In the genomic region with DNA sequence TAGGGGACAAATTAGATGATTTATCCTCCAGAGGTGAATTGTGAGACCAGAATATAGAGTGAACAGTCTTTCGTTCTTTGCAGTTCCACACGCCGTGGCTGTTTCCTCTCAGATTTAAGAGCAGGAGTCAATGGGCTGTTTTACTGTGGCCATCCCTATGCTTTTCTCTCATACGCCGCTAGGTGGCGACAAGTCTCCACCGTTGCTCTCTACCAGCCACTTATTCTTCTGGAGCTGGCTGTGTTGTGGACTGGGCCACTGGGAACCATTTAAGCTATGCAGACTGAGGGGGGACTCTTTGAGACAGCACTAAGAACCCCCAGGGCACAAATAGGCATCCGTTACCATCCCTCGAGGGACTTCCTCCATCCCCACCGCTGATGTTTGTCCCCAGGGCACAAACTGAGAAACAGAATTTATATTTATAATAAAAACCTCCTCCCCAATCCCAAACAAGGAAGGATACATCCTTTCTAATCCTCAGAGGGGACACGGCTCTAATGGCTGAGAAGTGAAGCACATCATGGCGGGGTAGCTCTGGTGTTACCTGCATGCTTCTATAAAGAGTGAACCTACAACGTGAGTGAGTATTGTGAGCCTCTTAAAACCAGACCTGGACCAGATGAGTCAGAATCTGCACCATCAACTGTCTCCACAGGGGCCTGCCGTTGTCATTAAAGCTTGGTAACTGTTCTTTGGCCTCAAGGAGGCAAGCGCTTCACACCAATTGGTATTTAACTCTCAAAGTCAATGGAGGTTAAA, we compare ENCODE assay signal across 8 mouse cellular contexts. TPM values are rescaled to one million over a fixed set of nuclear protein-coding genes. Genes with fewer than 3 reads are reported as not detected.
DNase-seq lines count a peak whose midpoint lies in the region; ATAC-seq and TF ChIP-seq lines count a peak whose summit lies in the region.

No protein-coding gene starts in this region.

- H3K36me3 ChIP-seq in hindbrain, embryonic 12.5 days: no peaks in the 10 kb centered on the region

- H3K27me3 ChIP-seq in hindbrain, embryonic 12.5 days: 0 out of 2 replicates have a peak, but pooled peaks cover 4% of the 10 kb centered on the region

- no peak overlapping the region for H3K27ac ChIP-seq in embryonic fibroblast, embryonic 13.5 days (ENCODE audit: insufficient read depth, low read length)
- no peak overlapping the region for H3K27ac ChIP-seq in hindbrain, embryonic 12.5 days

- H3K4me3 ChIP-seq in embryonic fibroblast, embryonic 13.5 days (ENCODE audit: insufficient read depth, low read length): no peak overlapping the region
- no peak overlapping the region for H3K4me3 ChIP-seq in hindbrain, embryonic 12.5 days

- WGBS in hindbrain, embryonic 12.5 days: 38% methylated on average over 15 of the region's 15 CpGs

- H3K9me3 ChIP-seq in hindbrain, embryonic 12.5 days (replicated peaks): no peaks in the 10 kb centered on the region

- TF ChIP-seq CTCF in embryonic fibroblast, embryonic 13.5 days (IDR thresholded peaks at IDR 0.05; ENCODE audit: borderline replicate concordance, insufficient read depth, low read length): peak; percentile 59; the same call in 1 of the 2 replicates

- H3K4me1 ChIP-seq in embryonic fibroblast, embryonic 13.5 days (ENCODE audit: control insufficient read depth, insufficient read depth, low read length): no peaks in the 10 kb centered on the region
- H3K4me1 ChIP-seq in hindbrain, embryonic 12.5 days: no peaks in the 10 kb centered on the region

- TF ChIP-seq POLR2A in embryonic fibroblast, embryonic 13.5 days (IDR thresholded peaks at IDR 0.05; ENCODE audit: low read depth, low read length): no peak

- H3K4me2 ChIP-seq in hindbrain, embryonic 12.5 days (replicated peaks): no peak overlapping the region

- peak; percentile 50 to 81 for DNase-seq in adrenal gland, adult (ENCODE audit: inconsistent age in 2 of 2, low spot score in 1 of 2)
- DNase-seq in adrenal gland, postnatal 4 days (ENCODE audit: low spot score in 2 of 2): no peak
- DNase-seq in brain, adult 2 months (ENCODE audit: low read depth, low spot score): peak; percentile 86
- DNase-seq in layer of hippocampus, postnatal 14 days (ENCODE audit: low spot score in 2 of 2): peak; percentile 71 to 84
- DNase-seq in lung, postnatal 4 days: peak; percentile 39 to 53
- DNase-seq in right cerebral cortex, postnatal 10 days (ENCODE audit: low spot score in 2 of 2): peak; percentile 84 to 87

- peak; percentile 83 for ATAC-seq in hindbrain, embryonic 12.5 days (ENCODE audit: low FRiP score)

- no peak overlapping the region for H3K9ac ChIP-seq in hindbrain, embryonic 12.5 days

RNA-seq across cellular contexts. Expression of a gene that starts 33.0 kb away (rescaled TPM):
- 10 to 100 TPM; 86.4 to 88.9 TPM for total RNA-seq in adrenal gland, postnatal 4 days (2021)
- polyA plus RNA-seq in embryonic fibroblast, embryonic 13.5 days (2011; ENCODE audit: insufficient read length, low read depth, missing spikeins): 82.8 and 98.0 TPM in 2 replicates
- 171 and 173 TPM in 2 replicates for polyA plus RNA-seq in hindbrain, embryonic 12.5 days (2016; fragmentation: Nextera tagmentation; extraction: Ambion mirVana)
- total RNA-seq in layer of hippocampus, postnatal 14 days (2021): 10 to 100 TPM; 47.2 to 49.4 TPM

Comparison
In these comparisons a context has a peak if more than half of its experiments do, and no peak if none do; other contexts are left out.
1. DNase-seq: peak in adrenal gland, adult (2 of 2), brain, adult 2 months (single experiment), layer of hippocampus, postnatal 14 days (2 of 2), lung, postnatal 4 days (2 of 2) and right cerebral cortex, postnatal 10 days (2 of 2); none in adrenal gland, postnatal 4 days (0 of 2).